Mouse (Mus musculus): ENCODE data around the gene Ugt1a10. TPM values are rescaled to one million over a fixed set of nuclear protein-coding genes. Genes with fewer than 3 reads are reported as not detected.

The Ugt1a10 gene
- polyA plus RNA-seq, 1 experiment = not detected

DNA sequence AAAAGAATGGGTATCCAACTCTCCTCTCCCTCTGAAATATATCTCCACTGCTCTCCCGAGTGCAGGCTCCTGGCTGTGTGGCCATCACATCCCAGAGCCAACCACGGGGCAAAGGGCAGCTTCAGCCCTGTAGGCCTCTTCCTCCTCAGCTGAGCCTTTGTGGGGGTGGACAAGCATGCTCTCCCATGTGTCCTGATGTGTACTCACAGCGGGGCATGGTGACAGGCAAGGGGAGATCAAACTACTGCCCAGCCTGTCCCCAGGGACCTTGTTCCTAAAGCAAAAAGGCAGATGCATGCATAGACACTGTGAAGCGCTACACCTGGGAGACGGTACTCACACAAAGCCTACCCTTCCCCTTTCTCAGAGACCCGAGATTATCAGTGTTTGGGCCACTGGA, 204.9 kb downstream of the Ugt1a10 start:
- Histone ChIP-seq H3K4me3 (replicated peaks; ENCODE audit: insufficient read depth, low read depth, low read length) (no peak overlapping the region), H3K27me3 (ENCODE audit: control insufficient read depth, insufficient read depth, low read length) (no peaks in the 10 kb centered on the region), H3K27ac (ENCODE audit: insufficient read depth, low read length) (no peak overlapping the region), H3K4me1 (ENCODE audit: control insufficient read depth, insufficient read depth, low read length) (peaks cover 26% of the 10 kb centered on the region)
- no peak for TF ChIP-seq POLR2A (IDR thresholded peaks at IDR 0.05; ENCODE audit: borderline replicate concordance, insufficient read depth, low read length)
- no peak for TF ChIP-seq CTCF (IDR thresholded peaks at IDR 0.05; ENCODE audit: borderline replicate concordance, insufficient read depth, low read depth, low read length)
- 72% methylated on average over 6 of the region's 6 CpGs for WGBS
- DNase-seq = no peak

DNA sequence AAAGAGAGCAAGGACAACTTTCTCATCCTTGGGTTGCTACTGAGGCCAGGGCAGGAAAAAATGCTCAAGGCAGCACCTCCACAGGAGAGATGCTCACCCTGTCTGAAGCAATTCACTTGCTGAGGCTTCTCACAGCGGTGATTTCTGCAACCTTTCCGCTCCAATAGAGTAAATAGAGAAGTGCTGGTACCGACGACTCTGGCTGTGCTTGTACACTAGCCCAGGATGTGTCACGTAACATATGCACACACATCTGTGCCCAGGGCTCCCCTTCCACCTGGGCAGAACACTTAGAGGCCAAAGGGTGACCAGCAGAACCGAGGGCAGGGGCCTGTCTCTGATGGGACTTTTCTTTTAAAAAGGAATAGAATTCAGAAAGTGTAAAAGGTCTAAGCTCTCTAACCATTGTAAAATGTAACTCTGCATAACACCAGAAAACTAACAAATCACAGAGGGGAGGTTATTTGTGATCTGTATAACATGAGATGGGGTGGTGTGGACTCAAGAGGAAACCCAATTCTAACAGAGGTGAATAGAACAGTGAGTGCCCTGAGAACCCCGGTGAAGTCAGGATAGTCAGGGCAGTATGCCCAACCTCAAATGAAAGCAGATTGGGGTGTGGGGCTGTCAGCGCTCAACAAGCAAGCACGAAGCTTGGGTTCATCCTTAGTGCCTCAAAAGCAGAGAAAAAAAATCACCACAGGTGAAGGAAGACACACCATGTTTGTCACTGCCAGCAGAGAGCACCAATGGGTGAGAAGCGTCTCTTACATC, 205.6 kb downstream of the Ugt1a10 start:
- H3K4me3 ChIP-seq (replicated peaks; ENCODE audit: insufficient read depth, low read depth, low read length) = no peak overlapping the region
- TF ChIP-seq POLR2A (IDR thresholded peaks at IDR 0.05; ENCODE audit: borderline replicate concordance, insufficient read depth, low read length) = no peak
- no peak for TF ChIP-seq CTCF (IDR thresholded peaks at IDR 0.05; ENCODE audit: borderline replicate concordance, insufficient read depth, low read depth, low read length)
- WGBS = 63% methylated on average over 10 of the region's 10 CpGs
- no peak for DNase-seq
- no peaks in the 10 kb centered on the region for H3K27me3 ChIP-seq (ENCODE audit: control insufficient read depth, insufficient read depth, low read length)
- peaks cover 19% of the 10 kb centered on the region for H3K4me1 ChIP-seq (ENCODE audit: control insufficient read depth, insufficient read depth, low read length)
- H3K27ac ChIP-seq (ENCODE audit: insufficient read depth, low read length) = no peak overlapping the region

DNA sequence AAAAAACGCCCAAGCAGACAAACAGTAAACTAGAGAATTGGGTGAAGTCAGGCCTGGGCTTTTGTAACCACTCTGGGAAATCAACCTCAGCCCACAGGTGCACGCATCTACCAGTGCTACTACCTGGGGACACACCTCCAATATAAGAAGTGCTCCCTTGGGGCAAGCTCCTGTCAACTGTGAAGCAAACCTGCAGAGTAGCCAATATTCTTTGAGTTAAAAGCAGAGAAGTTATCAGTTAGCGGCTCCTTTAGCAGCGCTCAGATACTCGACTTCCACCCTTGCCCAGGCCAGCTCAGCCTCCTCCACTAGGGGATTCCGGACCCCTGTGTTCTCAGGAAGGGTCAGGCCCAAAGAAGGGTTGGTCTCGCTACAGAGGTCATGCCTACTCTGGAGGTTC, 206.5 kb downstream of the Ugt1a10 start:
- no peak overlapping the region for H3K27ac ChIP-seq (ENCODE audit: insufficient read depth, low read length)
- no peak for DNase-seq
- TF ChIP-seq CTCF (IDR thresholded peaks at IDR 0.05; ENCODE audit: borderline replicate concordance, insufficient read depth, low read depth, low read length) = no peak
- TF ChIP-seq POLR2A (IDR thresholded peaks at IDR 0.05; ENCODE audit: borderline replicate concordance, insufficient read depth, low read length) = no peak
- H3K27me3 ChIP-seq (ENCODE audit: control insufficient read depth, insufficient read depth, low read length) = no peaks in the 10 kb centered on the region
- 88% methylated on average over 7 of the region's 7 CpGs for WGBS
- no peak overlapping the region for H3K4me3 ChIP-seq (replicated peaks; ENCODE audit: insufficient read depth, low read depth, low read length)
- peaks cover 12% of the 10 kb centered on the region for H3K4me1 ChIP-seq (ENCODE audit: control insufficient read depth, insufficient read depth, low read length)

DNA sequence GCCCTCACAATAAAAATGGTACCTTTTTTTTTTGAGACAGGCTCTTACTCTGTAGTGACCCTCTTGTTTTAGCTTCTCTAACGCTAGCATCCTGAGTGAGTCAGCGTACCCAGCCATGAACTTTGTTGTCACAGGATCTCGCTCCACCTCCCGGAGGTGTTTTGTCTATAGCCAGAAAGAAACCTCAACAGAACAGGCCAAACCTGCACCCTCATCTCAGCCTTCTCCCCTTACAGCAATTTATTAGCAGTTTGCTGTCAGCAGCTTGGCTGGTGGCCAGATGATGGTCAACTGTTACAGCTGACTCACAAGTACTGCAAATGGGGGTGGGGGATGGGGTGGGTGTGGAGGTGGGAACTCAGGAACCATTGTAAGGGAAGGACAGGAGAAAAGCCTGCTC, 207.1 kb downstream of the Ugt1a10 start:
- TF ChIP-seq POLR2A (IDR thresholded peaks at IDR 0.05; ENCODE audit: borderline replicate concordance, insufficient read depth, low read length) (no peak), CTCF (IDR thresholded peaks at IDR 0.05; ENCODE audit: borderline replicate concordance, insufficient read depth, low read depth, low read length) (no peak)

DNA sequence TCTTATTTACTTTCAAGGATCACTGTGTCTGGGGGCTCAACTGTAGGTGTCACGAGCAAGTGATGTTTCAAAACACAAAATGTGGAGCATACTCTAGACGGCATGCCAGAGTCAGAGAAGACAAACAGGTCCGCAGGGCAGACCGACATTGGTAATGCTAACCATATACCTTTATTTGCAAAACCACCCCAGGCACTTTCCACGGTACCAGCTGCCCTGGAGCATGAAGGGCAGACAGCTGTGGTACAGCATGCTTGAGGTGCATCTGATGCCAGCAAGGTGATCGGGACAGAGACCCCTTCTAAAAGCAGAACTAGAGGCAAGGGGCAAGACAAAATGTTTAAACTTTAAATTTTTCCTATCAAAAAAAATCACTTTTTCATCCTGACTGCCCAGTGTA, 207.8 kb downstream of the Ugt1a10 start:
- 78% methylated on average over 6 of the region's 6 CpGs for WGBS
- Histone ChIP-seq H3K4me3 (replicated peaks; ENCODE audit: insufficient read depth, low read depth, low read length) (no peak overlapping the region), H3K27me3 (ENCODE audit: control insufficient read depth, insufficient read depth, low read length) (no peaks in the 10 kb centered on the region), H3K27ac (ENCODE audit: insufficient read depth, low read length) (no peak overlapping the region), H3K4me1 (ENCODE audit: control insufficient read depth, insufficient read depth, low read length) (peaks cover 12% of the 10 kb centered on the region)
- TF ChIP-seq POLR2A (IDR thresholded peaks at IDR 0.05; ENCODE audit: borderline replicate concordance, insufficient read depth, low read length) (no peak), CTCF (IDR thresholded peaks at IDR 0.05; ENCODE audit: borderline replicate concordance, insufficient read depth, low read depth, low read length) (no peak)
- no peak for DNase-seq

More for the DNA sequence above, 207.1 kb downstream of the Ugt1a10 start:
- 86% methylated on average over 4 of the region's 4 CpGs for WGBS
- Histone ChIP-seq H3K4me1 (ENCODE audit: control insufficient read depth, insufficient read depth, low read length) (peaks cover 12% of the 10 kb centered on the region), H3K4me3 (replicated peaks; ENCODE audit: insufficient read depth, low read depth, low read length) (no peak overlapping the region), H3K27ac (ENCODE audit: insufficient read depth, low read length) (no peak overlapping the region), H3K27me3 (ENCODE audit: control insufficient read depth, insufficient read depth, low read length) (no peaks in the 10 kb centered on the region)
- no peak for DNase-seq

DNA sequence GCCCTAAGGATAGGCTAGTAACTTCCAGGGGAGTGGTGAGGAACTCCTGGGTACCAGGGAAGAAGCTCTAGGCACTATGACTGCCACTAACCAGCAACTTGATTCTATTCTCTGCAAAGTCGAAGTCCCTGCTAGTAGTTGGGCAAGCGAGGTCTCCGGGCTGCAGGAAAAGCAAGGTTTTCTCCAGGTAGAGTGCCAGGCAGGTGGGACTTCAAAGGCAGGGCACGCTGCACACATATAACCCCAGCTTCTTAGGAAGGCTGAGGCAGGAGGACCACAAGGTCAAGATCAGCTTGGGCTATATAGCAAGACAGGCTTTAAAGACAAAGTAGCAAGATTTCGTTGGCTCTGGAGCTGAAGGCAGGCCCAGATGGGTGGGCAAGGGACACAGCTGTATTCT, 208.6 kb downstream of the Ugt1a10 start:
- H3K27me3 ChIP-seq (ENCODE audit: control insufficient read depth, insufficient read depth, low read length) = no peaks in the 10 kb centered on the region
- H3K4me1 ChIP-seq (ENCODE audit: control insufficient read depth, insufficient read depth, low read length) = peaks cover 8% of the 10 kb centered on the region
- TF ChIP-seq POLR2A (IDR thresholded peaks at IDR 0.05; ENCODE audit: borderline replicate concordance, insufficient read depth, low read length) = no peak
- TF ChIP-seq CTCF (IDR thresholded peaks at IDR 0.05; ENCODE audit: borderline replicate concordance, insufficient read depth, low read depth, low read length) = no peak
- no peak for DNase-seq
- no peak overlapping the region for H3K27ac ChIP-seq (ENCODE audit: insufficient read depth, low read length)
- 92% methylated on average over 5 of the region's 5 CpGs for WGBS
- no peak overlapping the region for H3K4me3 ChIP-seq (replicated peaks; ENCODE audit: insufficient read depth, low read depth, low read length)

DNA sequence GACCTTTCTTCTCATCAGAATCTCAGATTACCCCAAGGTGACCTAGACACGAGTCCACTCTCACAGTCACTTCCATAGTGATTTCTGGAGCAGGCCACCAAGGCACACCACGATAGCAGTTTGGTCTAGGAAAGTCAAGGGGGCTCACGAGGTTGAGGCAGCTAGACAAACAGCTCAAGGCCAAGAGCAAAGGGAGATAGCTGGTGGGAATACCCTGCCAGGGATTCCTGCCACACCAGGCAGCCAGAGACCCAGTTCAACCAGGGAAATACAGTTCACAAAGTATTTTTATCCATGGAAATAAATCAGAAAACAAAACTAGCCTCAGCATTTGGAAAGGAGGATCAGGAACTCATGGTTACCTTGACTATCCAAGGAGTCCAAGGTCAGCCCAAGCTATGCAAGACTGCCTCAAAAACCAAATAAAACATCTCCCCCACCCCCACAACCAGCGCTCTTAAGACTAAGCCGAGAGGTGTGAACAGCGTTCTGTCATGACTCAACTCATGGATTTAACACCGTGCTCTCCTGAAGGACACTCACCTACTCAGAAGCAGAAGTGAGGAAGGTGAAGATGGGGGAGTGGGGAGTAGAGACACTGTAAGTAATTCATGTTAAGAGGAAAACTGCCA, 209.2 kb downstream of the Ugt1a10 start:
- TF ChIP-seq CTCF (IDR thresholded peaks at IDR 0.05; ENCODE audit: borderline replicate concordance, insufficient read depth, low read depth, low read length) (no peak), POLR2A (IDR thresholded peaks at IDR 0.05; ENCODE audit: borderline replicate concordance, insufficient read depth, low read length) (no peak)
- H3K27me3 ChIP-seq (ENCODE audit: control insufficient read depth, insufficient read depth, low read length) = no peaks in the 10 kb centered on the region
- no peak overlapping the region for H3K4me3 ChIP-seq (replicated peaks; ENCODE audit: insufficient read depth, low read depth, low read length)
- no peak overlapping the region for H3K27ac ChIP-seq (ENCODE audit: insufficient read depth, low read length)
- no peak for DNase-seq
- WGBS = 90% methylated on average over 7 of the region's 7 CpGs
- peaks cover 3% of the 10 kb centered on the region for H3K4me1 ChIP-seq (ENCODE audit: control insufficient read depth, insufficient read depth, low read length)

DNA sequence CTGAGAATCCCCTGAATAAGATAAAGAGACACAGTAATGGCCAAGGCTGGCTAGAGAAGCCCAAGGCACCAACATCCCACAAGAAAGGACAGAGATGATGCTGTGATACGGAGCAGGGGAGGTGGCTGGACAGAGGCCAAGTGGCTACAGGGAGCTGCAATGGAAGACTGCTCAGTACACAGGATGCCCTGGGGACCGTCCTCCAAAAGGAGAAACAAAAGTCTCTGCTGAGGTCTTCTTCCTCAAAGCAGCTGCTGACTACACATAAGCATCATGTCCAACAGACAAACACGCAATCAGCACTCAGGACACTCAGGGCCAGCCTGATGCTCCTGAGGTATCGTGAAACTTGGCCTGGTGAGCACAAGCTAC, 209.7 kb downstream of the Ugt1a10 start:
- TF ChIP-seq POLR2A (IDR thresholded peaks at IDR 0.05; ENCODE audit: borderline replicate concordance, insufficient read depth, low read length) = no peak
- TF ChIP-seq CTCF (IDR thresholded peaks at IDR 0.05; ENCODE audit: borderline replicate concordance, insufficient read depth, low read depth, low read length) = no peak
- DNase-seq = no peak
- H3K4me3 ChIP-seq (replicated peaks; ENCODE audit: insufficient read depth, low read depth, low read length) = no peak overlapping the region
- 70% methylated on average over 4 of the region's 4 CpGs for WGBS
- no peak overlapping the region for H3K27ac ChIP-seq (ENCODE audit: insufficient read depth, low read length)
- no peaks in the 10 kb centered on the region for H3K27me3 ChIP-seq (ENCODE audit: control insufficient read depth, insufficient read depth, low read length)
- no peaks in the 10 kb centered on the region; the same call in 1 of the 2 replicates for H3K4me1 ChIP-seq (ENCODE audit: control insufficient read depth, insufficient read depth, low read length)

Data from cerebellum, adult 2 months (tissue).